Mouse (Mus musculus): ENCODE results near the gene 1700113H08Rik. TPM values are rescaled to one million over a fixed set of nuclear protein-coding genes. Genes with fewer than 3 reads are reported as not detected.
A peak's percentile ranks its signal among the peaks of the same experiment; 100 is the strongest.

Gene 1700113H08Rik
- polyA plus RNA-seq, 1 experiment from 2014 or later: not detected

- no peaks in the 10 kb centered on the region for H3K9me3 ChIP-seq (replicated peaks; ENCODE audit: control insufficient read depth, low read length)
- WGBS: 63% methylated on average over 6 of the region's 6 CpGs
- H3K27ac ChIP-seq (ENCODE audit: low read length): no peak overlapping the region
- H3K4me1 ChIP-seq (ENCODE audit: control insufficient read depth, insufficient read depth, low read length): no peaks in the 10 kb centered on the region
- no peaks in the 10 kb centered on the region for H3K36me3 ChIP-seq (ENCODE audit: control insufficient read depth, insufficient read depth, low read length)
- no peak for ATAC-seq (ENCODE audit: insufficient read depth, low FRiP score)
- H3K9ac ChIP-seq (ENCODE audit: low read length): no peak overlapping the region
- no peak overlapping the region for H3K4me3 ChIP-seq (replicated peaks; ENCODE audit: low read length)
- no peaks in the 10 kb centered on the region for H3K27me3 ChIP-seq (ENCODE audit: control insufficient read depth, insufficient read depth, low read length)
- H3K4me2 ChIP-seq (ENCODE audit: low read depth, low read length): no peak overlapping the region
These were observed 40.9 kb downstream of the 1700113H08Rik start for GRCm38 (mm10) chr10:87098722-87099121.

GRCm38 (mm10) chr10:87100668-87101067, 42.8 kb downstream of the 1700113H08Rik start:
- H3K36me3 ChIP-seq (ENCODE audit: control insufficient read depth, insufficient read depth, low read length): no peaks in the 10 kb centered on the region
- WGBS: 90% methylated on average over 4 of the region's 4 CpGs
- no peak overlapping the region for H3K4me3 ChIP-seq (replicated peaks; ENCODE audit: low read length)
- no peaks in the 10 kb centered on the region for H3K9me3 ChIP-seq (replicated peaks; ENCODE audit: control insufficient read depth, low read length)
- H3K27ac ChIP-seq (ENCODE audit: low read length): no peak overlapping the region
- no peak overlapping the region for H3K9ac ChIP-seq (ENCODE audit: low read length)
- no peaks in the 10 kb centered on the region for H3K4me1 ChIP-seq (ENCODE audit: control insufficient read depth, insufficient read depth, low read length)
- H3K27me3 ChIP-seq (ENCODE audit: control insufficient read depth, insufficient read depth, low read length): no peaks in the 10 kb centered on the region
- no peak overlapping the region for H3K4me2 ChIP-seq (ENCODE audit: low read depth, low read length)
- ATAC-seq (ENCODE audit: insufficient read depth, low FRiP score): no peak

DNA sequence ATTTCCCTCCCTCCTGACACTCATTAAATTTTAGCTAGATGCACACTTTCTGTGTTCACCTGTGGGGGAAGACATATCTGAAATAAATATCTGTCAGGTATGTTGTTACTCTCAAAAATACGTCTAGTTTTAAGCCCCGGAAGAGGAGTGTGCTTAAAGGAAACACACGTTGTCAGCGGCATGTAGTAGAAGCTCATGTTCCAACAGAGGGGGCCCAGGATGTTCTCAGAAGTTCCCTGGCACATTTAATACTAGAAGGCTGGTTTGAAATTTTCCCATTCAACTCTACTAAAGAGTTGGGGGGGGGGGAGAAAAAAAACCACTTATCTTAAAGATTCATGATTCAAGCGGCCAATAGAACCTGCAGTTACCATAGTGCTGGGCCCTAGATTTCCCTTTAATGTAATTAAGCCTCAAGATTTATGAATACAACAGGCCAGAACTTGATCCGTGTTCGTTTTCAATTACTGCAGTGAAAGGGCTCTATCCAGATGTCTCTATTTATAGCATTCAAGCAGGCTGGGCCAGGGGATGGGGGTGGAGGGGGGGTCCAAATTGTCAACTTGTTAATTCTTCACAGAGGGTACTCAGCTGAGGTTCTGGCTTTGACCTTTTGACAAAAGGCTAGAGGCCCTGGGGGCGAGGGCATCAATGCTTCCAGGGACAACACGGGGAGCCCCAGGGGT, 43.6 kb downstream of the 1700113H08Rik start:
- Histone ChIP-seq H3K9me3 (replicated peaks; ENCODE audit: control insufficient read depth, low read length) (no peaks in the 10 kb centered on the region), H3K4me3 (replicated peaks; ENCODE audit: low read length) (no peak overlapping the region), H3K27me3 (ENCODE audit: control insufficient read depth, insufficient read depth, low read length) (no peaks in the 10 kb centered on the region), H3K4me1 (ENCODE audit: control insufficient read depth, insufficient read depth, low read length) (no peaks in the 10 kb centered on the region), H3K4me2 (ENCODE audit: low read depth, low read length) (no peak overlapping the region), H3K9ac (ENCODE audit: low read length) (no peak overlapping the region), H3K27ac (ENCODE audit: low read length) (no peak overlapping the region), H3K36me3 (ENCODE audit: control insufficient read depth, insufficient read depth, low read length) (no peaks in the 10 kb centered on the region)
- 45% methylated on average over 9 of the region's 9 CpGs for WGBS
- ATAC-seq (ENCODE audit: insufficient read depth, low FRiP score): peak; percentile 53; the same call in 1 of the 2 replicates

GRCm38 (mm10) chr10:87101951-87102320, 44.1 kb downstream of the 1700113H08Rik start:
- no peaks in the 10 kb centered on the region for H3K4me1 ChIP-seq (ENCODE audit: control insufficient read depth, insufficient read depth, low read length)
- H3K36me3 ChIP-seq (ENCODE audit: control insufficient read depth, insufficient read depth, low read length): no peaks in the 10 kb centered on the region
- no peak overlapping the region for H3K9ac ChIP-seq (ENCODE audit: low read length)
- ATAC-seq (ENCODE audit: insufficient read depth, low FRiP score): no peak
- 64% methylated on average over 3 of the region's 3 CpGs for WGBS
- no peaks in the 10 kb centered on the region for H3K9me3 ChIP-seq (replicated peaks; ENCODE audit: control insufficient read depth, low read length)
- H3K27ac ChIP-seq (ENCODE audit: low read length): no peak overlapping the region
- no peaks in the 10 kb centered on the region for H3K27me3 ChIP-seq (ENCODE audit: control insufficient read depth, insufficient read depth, low read length)
- no peak overlapping the region for H3K4me3 ChIP-seq (replicated peaks; ENCODE audit: low read length)
- no peak overlapping the region for H3K4me2 ChIP-seq (ENCODE audit: low read depth, low read length)

GRCm38 (mm10) chr10:87102455-87102854, 44.6 kb downstream of the 1700113H08Rik start:
- no peak overlapping the region for H3K27ac ChIP-seq (ENCODE audit: low read length)
- no peaks in the 10 kb centered on the region for H3K36me3 ChIP-seq (ENCODE audit: control insufficient read depth, insufficient read depth, low read length)
- H3K4me3 ChIP-seq (replicated peaks; ENCODE audit: low read length): no peak overlapping the region
- no peaks in the 10 kb centered on the region for H3K4me1 ChIP-seq (ENCODE audit: control insufficient read depth, insufficient read depth, low read length)
- WGBS: 78% methylated on average over 13 of the region's 13 CpGs
- no peak overlapping the region for H3K4me2 ChIP-seq (ENCODE audit: low read depth, low read length)
- no peaks in the 10 kb centered on the region for H3K27me3 ChIP-seq (ENCODE audit: control insufficient read depth, insufficient read depth, low read length)
- no peak for ATAC-seq (ENCODE audit: insufficient read depth, low FRiP score)
- no peaks in the 10 kb centered on the region for H3K9me3 ChIP-seq (replicated peaks; ENCODE audit: control insufficient read depth, low read length)
- no peak overlapping the region for H3K9ac ChIP-seq (ENCODE audit: low read length)

DNA sequence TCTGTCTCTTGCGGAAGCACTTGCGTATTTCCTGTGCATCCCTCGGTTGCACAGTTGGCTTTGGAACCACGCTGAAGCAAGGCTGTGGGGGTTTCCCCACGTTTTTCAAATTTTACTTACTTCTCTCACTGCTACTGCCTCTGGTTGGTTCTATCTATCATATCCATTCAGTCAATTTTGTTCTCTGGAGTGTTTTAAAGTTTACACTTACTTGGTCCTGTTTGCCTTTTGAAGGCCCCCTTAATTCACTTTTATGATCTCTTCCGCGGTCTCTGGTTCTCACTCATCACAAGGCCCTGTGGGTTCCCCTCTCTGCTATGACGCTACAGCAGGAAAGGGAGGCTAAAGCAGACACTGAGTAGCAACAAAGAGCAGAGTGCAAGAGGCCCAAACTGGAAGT, 45.4 kb downstream of the 1700113H08Rik start:
- Histone ChIP-seq H3K27ac (ENCODE audit: low read length) (no peak overlapping the region), H3K9ac (ENCODE audit: low read length) (no peak overlapping the region), H3K4me1 (ENCODE audit: control insufficient read depth, insufficient read depth, low read length) (no peaks in the 10 kb centered on the region), H3K27me3 (ENCODE audit: control insufficient read depth, insufficient read depth, low read length) (no peaks in the 10 kb centered on the region), H3K9me3 (replicated peaks; ENCODE audit: control insufficient read depth, low read length) (no peaks in the 10 kb centered on the region), H3K36me3 (ENCODE audit: control insufficient read depth, insufficient read depth, low read length) (no peaks in the 10 kb centered on the region), H3K4me3 (replicated peaks; ENCODE audit: low read length) (no peak overlapping the region), H3K4me2 (ENCODE audit: low read depth, low read length) (no peak overlapping the region)
- WGBS: 62% methylated on average over 8 of the region's 8 CpGs
- no peak for ATAC-seq (ENCODE audit: insufficient read depth, low FRiP score)

DNA sequence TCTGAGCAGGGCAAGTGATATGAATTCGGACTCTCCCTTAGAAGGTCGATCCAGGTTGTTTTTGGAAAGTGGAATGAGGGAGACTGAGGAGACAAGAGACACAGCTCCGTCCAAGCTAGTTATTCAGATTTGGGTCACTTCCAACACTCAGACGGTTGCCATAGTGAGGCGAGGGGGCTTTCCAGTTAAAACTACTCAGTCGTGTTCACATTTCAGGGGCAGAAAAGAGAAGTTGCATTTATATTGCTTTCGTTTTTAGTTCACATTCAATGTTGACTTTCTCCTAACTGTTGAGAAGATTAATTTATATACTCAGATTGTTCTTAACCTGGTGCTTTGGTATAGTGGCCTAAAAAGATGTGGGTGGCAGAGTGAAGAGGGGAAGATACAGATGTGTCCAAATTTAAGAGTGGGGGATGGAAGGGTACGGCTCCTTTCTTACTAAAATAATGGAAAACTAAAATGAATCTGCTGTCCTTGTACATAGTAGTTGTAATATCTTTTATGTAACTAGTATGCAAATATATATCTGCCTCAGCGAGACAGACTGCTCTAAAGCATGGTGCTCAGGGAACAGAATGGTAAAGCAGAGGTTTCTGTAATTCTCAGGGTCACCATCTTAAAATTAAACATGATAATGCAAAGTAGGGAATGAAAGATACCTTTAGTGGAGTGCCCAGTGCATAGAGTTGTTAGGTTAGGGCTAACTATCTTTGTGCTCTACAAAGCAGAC, 49.9 kb downstream of the 1700113H08Rik start:
- Histone ChIP-seq H3K36me3 (ENCODE audit: control insufficient read depth, insufficient read depth, low read length) (no peaks in the 10 kb centered on the region), H3K4me2 (ENCODE audit: low read depth, low read length) (no peak overlapping the region), H3K27me3 (ENCODE audit: control insufficient read depth, insufficient read depth, low read length) (no peaks in the 10 kb centered on the region), H3K4me1 (ENCODE audit: control insufficient read depth, insufficient read depth, low read length) (no peaks in the 10 kb centered on the region), H3K27ac (ENCODE audit: low read length) (no peak overlapping the region), H3K4me3 (replicated peaks; ENCODE audit: low read length) (no peak overlapping the region), H3K9me3 (replicated peaks; ENCODE audit: control insufficient read depth, low read length) (no peaks in the 10 kb centered on the region), H3K9ac (ENCODE audit: low read length) (no peak overlapping the region)
- ATAC-seq (ENCODE audit: insufficient read depth, low FRiP score): no peak
- 63% methylated on average over 9 of the region's 9 CpGs for WGBS

DNA sequence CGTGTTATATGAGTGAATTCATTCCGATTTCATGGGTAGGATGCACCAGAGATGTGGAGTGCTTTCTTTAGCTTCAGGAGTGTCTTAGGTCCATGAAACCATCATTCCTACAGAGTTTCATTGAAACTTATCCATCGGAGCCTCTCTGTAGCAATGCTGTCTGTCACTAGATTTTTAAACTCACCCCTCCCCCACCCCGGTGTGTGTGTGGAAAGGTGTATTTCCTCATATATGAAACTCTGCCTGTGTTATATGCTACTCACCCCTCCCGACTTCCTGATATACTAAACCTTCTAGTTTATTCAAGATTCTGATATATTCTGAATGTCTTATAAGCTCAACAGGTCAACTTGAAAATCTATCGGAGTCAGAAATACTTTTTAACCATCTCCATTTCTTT, 50.5 kb downstream of the 1700113H08Rik start:
- ATAC-seq (ENCODE audit: insufficient read depth, low FRiP score): no peak
- no peak overlapping the region for H3K27ac ChIP-seq (ENCODE audit: low read length)
- H3K36me3 ChIP-seq (ENCODE audit: control insufficient read depth, insufficient read depth, low read length): no peaks in the 10 kb centered on the region
- no peaks in the 10 kb centered on the region for H3K4me1 ChIP-seq (ENCODE audit: control insufficient read depth, insufficient read depth, low read length)
- H3K4me2 ChIP-seq (ENCODE audit: low read depth, low read length): no peak overlapping the region
- no peaks in the 10 kb centered on the region for H3K27me3 ChIP-seq (ENCODE audit: control insufficient read depth, insufficient read depth, low read length)
- no peaks in the 10 kb centered on the region for H3K9me3 ChIP-seq (replicated peaks; ENCODE audit: control insufficient read depth, low read length)
- no peak overlapping the region for H3K9ac ChIP-seq (ENCODE audit: low read length)
- H3K4me3 ChIP-seq (replicated peaks; ENCODE audit: low read length): no peak overlapping the region
- 87% methylated on average over 6 of the region's 6 CpGs for WGBS

DNA sequence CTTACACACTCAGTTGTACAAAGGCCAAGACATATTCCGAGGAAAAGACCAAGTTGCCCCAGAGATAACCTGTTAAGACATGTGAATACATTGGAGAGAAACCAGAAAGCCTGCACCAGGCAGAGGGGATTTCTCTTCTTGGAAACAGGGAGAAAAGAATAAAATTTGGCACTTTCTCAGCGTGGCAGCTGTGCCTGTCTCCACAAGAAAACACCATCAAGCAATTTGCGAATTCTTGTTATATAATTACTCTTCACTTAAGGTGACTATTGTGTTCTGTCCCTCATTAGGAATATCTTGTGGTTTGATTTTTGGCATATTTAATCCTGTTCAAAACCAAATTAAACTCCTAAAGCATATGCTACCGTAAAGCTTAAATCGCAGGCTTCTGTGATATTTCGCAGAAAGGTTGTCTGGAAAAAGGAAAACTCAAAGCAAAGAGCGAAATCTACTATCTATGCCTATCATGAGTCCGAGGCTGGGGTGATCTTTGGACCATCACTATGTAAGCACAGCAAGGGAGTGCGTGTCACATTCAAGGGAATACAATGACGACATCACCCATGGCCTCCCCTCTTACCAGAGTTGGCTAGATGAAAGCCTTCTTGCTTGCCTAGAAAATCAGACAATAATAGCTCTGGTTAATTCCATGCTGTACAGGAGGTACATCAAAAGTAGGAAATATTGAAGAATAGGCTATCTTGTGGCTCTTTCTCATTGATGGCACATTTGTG, 51.4 kb downstream of the 1700113H08Rik start:
- Histone ChIP-seq H3K4me1 (ENCODE audit: control insufficient read depth, insufficient read depth, low read length) (no peaks in the 10 kb centered on the region), H3K27ac (ENCODE audit: low read length) (no peak overlapping the region), H3K27me3 (ENCODE audit: control insufficient read depth, insufficient read depth, low read length) (no peaks in the 10 kb centered on the region), H3K9ac (ENCODE audit: low read length) (no peak overlapping the region), H3K36me3 (ENCODE audit: control insufficient read depth, insufficient read depth, low read length) (no peaks in the 10 kb centered on the region), H3K4me2 (ENCODE audit: low read depth, low read length) (no peak overlapping the region), H3K4me3 (replicated peaks; ENCODE audit: low read length) (no peak overlapping the region), H3K9me3 (replicated peaks; ENCODE audit: control insufficient read depth, low read length) (no peaks in the 10 kb centered on the region)
- ATAC-seq (ENCODE audit: insufficient read depth, low FRiP score): no peak
- WGBS: 80% methylated on average over 10 of the region's 10 CpGs

All from stomach, embryonic 16.5 days (tissue).